Mouse (Mus musculus) small intestine, adult 2 months (tissue): ENCODE measurements around the gene Kcnj14. TPM values are rescaled to one million over a fixed set of nuclear protein-coding genes. Genes with fewer than 3 reads are reported as not detected.

Source experiments
- H3K27ac ChIP-seq: fragments of 200-500 bp; 2 replicates; pipeline ENCODE4 v1.5.1; 2012; ENCODE audit warnings: low read depth, low read length, control low read depth, inconsistent platforms; ENCODE audit not compliant: insufficient read depth
- H3K27me3 ChIP-seq: fragments of 200-500 bp; 2 replicates; pipeline ENCODE4 v1.6.1; 2012; ENCODE audit warnings: mild to moderate bottlenecking, moderate library complexity, low read length, inconsistent platforms; ENCODE audit not compliant: control insufficient read depth, insufficient read depth
- H3K36me3 ChIP-seq: fragments of 200-500 bp; 2 replicates; pipeline ENCODE4 v1.6.1; 2012; ENCODE audit warnings: mild to moderate bottlenecking, low read length, control low read depth, inconsistent platforms; ENCODE audit not compliant: control insufficient read depth, insufficient read depth
- H3K4me1 ChIP-seq: fragments of 200-500 bp; 2 replicates; pipeline ENCODE4 v1.6.1; 2012; ENCODE audit warnings: low read length, inconsistent platforms, mixed read lengths; ENCODE audit not compliant: control insufficient read depth, insufficient read depth, insufficient read length
- H3K4me3 ChIP-seq: fragments of 200-500 bp; 2 replicates; pipeline ENCODE4 v1.5.1; 2012; ENCODE audit warnings: low read depth, mild to moderate bottlenecking, control low read depth, inconsistent platforms, low read length, moderate library complexity
- CTCF ChIP-seq: fragments of 200-500 bp; IDR thresholded peaks from 2 replicates; pipeline ENCODE4 v1.5.1; 2012; ENCODE audit warnings: low read depth, mild to moderate bottlenecking, control low read depth, inconsistent platforms, low read length, moderate library complexity, mixed read lengths; ENCODE audit not compliant: insufficient replicate concordance, insufficient read length; ENCODE audit errors: extremely low read depth
- POLR2A ChIP-seq: fragments of 200-500 bp; IDR thresholded peaks from 2 replicates; pipeline ENCODE4 v1.6.1; 2012; ENCODE audit warnings: low read depth, mild to moderate bottlenecking, control low read depth, inconsistent platforms, low read length, moderate library complexity
- WGBS: fragments of 180-500 bp; shearing (Covaris S2); methylation state at CpG from one replicate; pipeline ENCODE4 v1.1.7; 2018; 5-methylcytosine and 5-hydroxymethylcytosine counted together
- polyA plus RNA-seq: library from polyadenylated mRNA; depleted of rRNA; stranded (reverse); fragments of >200 nt; gene quantifications from 2 replicates; pipeline ENCODE4 v1.2.3, GENCODE M21; 2012; rRNA removed

Gene Kcnj14
- polyA plus RNA-seq, 1 experiment: 0.08 TPM

DNA sequence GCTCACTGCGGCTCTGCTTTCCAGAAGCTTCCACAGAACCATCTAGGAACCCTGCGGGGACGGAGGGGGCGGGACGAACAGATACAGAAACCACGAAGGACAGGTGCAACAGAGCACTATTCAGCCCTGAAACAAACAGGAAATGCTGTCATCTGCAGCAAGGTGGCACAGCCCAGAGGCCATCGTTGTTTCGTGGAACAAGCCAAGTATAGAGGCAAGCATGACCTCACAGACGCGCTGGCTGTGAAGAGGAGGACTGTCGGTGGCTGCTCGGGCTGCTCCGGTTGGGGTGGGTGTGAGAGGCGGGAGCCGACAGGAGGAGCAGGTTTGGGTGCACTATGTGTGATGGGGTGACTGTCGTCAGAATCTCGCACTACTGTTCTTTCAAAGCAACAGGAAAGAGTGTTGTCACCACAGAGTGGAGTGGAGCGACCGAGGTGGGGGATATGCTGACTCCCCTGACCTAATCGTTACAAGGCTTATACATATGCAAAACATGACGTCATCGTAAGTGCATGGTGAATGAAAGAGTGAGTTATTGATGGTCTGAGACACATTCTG lies 45.4 kb downstream of the Kcnj14 start:
- Histone ChIP-seq H3K27ac (peak overlapping the region; percentile 46; the same call in 1 of the 2 replicates), H3K27me3 (no peaks in the 10 kb centered on the region), H3K4me3 (peak overlapping the region; percentile 41), H3K36me3 (no peaks in the 10 kb centered on the region), H3K4me1 (peaks cover 10% of the 10 kb centered on the region)
- TF ChIP-seq CTCF (no peak), POLR2A (no peak)
- WGBS: 7% methylated on average over 22 of the region's 22 CpGs

DNA sequence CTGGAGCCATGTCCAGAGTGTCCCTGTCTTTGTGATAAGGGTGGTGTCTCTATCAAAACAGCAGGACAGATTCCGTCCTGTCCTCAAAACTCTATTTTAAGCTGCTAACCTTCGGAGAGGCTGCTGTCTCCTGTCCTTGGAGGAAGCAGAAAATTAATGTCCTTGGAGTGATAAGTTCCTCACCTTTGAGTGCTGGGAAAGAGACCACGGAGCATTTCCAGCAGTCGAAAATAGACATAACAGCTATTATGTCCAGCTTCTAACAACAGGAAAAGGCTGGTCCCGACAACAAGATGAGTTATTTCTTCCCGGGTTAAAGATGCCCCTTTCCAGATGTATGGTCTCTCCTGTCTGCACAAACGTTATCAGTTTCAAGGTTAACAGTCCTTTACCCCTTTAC lies 49.3 kb downstream of the Kcnj14 start:
- TF ChIP-seq CTCF (no peak), POLR2A (no peak)
- Histone ChIP-seq H3K27me3 (no peaks in the 10 kb centered on the region), H3K4me3 (no peak overlapping the region), H3K36me3 (no peaks in the 10 kb centered on the region), H3K4me1 (peaks cover 25% of the 10 kb centered on the region), H3K27ac (no peak overlapping the region)
- 86% methylated on average over 7 of the region's 7 CpGs for WGBS

DNA sequence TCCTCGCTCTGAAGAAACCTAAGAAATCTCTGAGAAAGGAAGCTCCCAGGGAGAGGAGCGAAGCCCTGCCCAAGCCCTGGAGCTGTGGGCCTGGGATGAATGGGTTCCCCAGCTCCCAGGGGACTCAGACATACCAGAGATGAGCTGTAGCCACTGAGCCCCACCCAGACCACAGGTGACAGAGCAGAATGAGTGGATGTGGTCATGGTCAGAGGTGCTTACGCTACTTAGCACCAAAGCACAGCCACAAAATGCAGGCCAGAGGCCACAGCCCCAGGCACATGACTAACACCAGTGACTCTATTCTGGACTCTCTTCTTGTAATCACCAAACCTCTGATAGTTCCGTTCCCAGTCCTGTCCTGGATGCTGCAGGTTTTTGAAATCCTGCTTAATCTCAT lies 53.5 kb downstream of the Kcnj14 start:
- no peaks in the 10 kb centered on the region for H3K36me3 ChIP-seq
- WGBS: 50% methylated on average over 4 of the region's 4 CpGs
- H3K4me3 ChIP-seq: no peak overlapping the region
- no peaks in the 10 kb centered on the region for H3K27me3 ChIP-seq
- TF ChIP-seq CTCF (no peak), POLR2A (no peak)
- peak overlapping the region; percentile 99 for H3K27ac ChIP-seq
- peaks cover 30% of the 10 kb centered on the region; the same call in 1 of the 2 replicates for H3K4me1 ChIP-seq

DNA sequence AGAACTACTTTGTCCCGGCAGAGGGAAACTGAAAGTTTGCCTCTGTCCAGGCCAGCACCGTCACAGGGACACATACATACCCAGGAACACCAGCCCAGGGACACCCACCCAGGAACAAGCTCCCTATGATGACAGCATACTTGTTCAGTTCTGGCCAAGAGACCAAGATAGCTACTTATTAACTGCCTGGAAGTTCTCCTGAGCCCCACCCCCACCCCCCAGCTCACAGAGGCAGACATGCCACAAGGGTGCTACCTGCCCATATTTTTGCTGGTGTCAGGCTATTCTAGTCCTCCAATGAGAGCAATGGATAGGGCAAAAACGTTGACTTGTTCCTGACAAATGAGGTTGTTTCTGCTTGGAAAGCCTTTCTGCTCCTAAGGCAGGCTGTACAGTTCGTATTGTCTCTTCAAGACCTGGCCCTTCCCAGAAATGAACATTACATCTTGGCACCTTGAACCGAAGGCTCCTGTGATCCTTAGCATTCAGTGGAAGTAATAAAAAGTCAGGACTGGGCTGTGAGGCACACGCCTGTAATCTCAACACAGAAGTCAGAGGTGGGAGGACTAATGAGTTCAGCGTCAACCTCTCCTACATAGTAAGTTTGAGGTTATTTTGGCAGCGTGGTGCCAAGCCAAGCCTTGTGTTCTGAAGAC lies 54.0 kb downstream of the Kcnj14 start:
- peak overlapping the region; percentile 14; the same call in 1 of the 2 replicates for H3K4me3 ChIP-seq
- H3K4me1 ChIP-seq: peaks cover 31% of the 10 kb centered on the region; the same call in 1 of the 2 replicates
- 22% methylated on average over 8 of the region's 8 CpGs for WGBS
- no peaks in the 10 kb centered on the region for H3K36me3 ChIP-seq
- H3K27ac ChIP-seq: peak overlapping the region; percentile 99
- TF ChIP-seq POLR2A: peak; percentile 61; the same call in 1 of the 2 replicates
- TF ChIP-seq CTCF: no peak
- no peaks in the 10 kb centered on the region for H3K27me3 ChIP-seq

DNA sequence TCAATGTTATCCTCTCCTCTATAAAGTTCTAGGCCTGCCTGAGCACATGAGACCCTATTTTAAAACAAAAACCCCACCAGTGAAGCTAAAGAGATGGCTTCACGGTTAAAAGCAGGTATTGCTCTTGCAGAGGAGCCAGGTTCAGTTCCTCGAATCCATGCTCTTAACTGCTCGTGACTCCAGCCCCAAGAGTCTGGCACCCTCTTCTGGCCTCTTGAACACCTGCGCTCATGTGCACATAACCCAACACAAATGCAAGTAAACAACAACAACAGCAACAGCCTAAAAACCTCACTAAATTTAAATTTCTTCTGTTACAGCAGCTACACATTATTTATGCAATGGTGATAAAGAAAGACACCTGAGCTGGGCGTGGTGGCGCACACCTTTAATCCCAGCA lies 57.1 kb downstream of the Kcnj14 start:
- no peak for TF ChIP-seq POLR2A
- TF ChIP-seq CTCF: peak; percentile 22; the same call in 1 of the 2 replicates
- 97% methylated on average over 6 of the region's 6 CpGs for WGBS
- Histone ChIP-seq H3K27ac (no peak overlapping the region), H3K36me3 (no peaks in the 10 kb centered on the region), H3K4me1 (peaks cover 26% of the 10 kb centered on the region; the same call in 1 of the 2 replicates), H3K27me3 (no peaks in the 10 kb centered on the region), H3K4me3 (no peak overlapping the region)

DNA sequence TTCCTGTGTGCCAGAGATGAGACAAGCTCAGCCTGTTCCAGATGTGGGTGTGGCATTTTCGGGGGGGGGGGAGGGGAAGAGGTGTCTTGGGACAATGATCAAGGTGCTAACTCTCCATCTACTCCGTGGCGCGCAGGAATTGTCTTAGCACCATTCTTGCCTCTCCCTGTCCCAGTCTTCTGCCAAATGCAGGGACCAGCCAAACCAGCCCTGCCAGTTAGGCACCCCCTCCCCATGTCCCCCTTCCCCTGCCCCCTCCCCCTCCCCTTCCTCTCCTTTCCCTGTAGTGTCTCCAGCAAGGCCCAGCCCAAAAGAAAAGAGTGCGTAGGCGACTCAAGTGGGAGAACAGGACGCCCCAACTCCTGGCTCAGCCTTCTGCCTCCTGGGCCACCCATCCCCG lies 57.8 kb downstream of the Kcnj14 start:
- TF ChIP-seq POLR2A (no peak), CTCF (no peak)
- Histone ChIP-seq H3K4me1 (peaks cover 23% of the 10 kb centered on the region; the same call in 1 of the 2 replicates), H3K36me3 (no peaks in the 10 kb centered on the region), H3K27ac (no peak overlapping the region), H3K4me3 (no peak overlapping the region), H3K27me3 (no peaks in the 10 kb centered on the region)
- WGBS: 57% methylated on average over 8 of the region's 8 CpGs

Other genes with a start within 250 kb of the Kcnj14 start
- 0.29 and 4.2 TPM in 2 replicates for gene Fgf21, start 209.3 kb downstream of the Kcnj14 start, polyA plus RNA-seq
- gene Fut1, start 207.5 kb downstream of the Kcnj14 start, polyA plus RNA-seq: 1.7 and 2.5 TPM in 2 replicates
- gene Izumo1, start 203.0 kb downstream of the Kcnj14 start, polyA plus RNA-seq: 0.24 and 0.25 TPM in 2 replicates
- 7.2 and 11.6 TPM in 2 replicates for gene Rasip1, start 197.3 kb downstream of the Kcnj14 start, polyA plus RNA-seq
- 0.63 and 0.84 TPM in 2 replicates for gene Mamstr, start 184.8 kb downstream of the Kcnj14 start, polyA plus RNA-seq
- 1.2 and 18.4 TPM in 2 replicates for gene Fut2, start 158.4 kb downstream of the Kcnj14 start, polyA plus RNA-seq
- gene Ntn5, start 140.8 kb downstream of the Kcnj14 start, polyA plus RNA-seq: 0.39 and 0.47 TPM in 2 replicates
- gene Sec1, start 130.4 kb downstream of the Kcnj14 start, polyA plus RNA-seq: 0.14 and 0.22 TPM in 2 replicates
- 2.1 and 2.3 TPM in 2 replicates for gene Car11, start 124.9 kb downstream of the Kcnj14 start, polyA plus RNA-seq
- gene Dbp, start 119.7 kb downstream of the Kcnj14 start, polyA plus RNA-seq: 8.9 and 13.1 TPM in 2 replicates
- gene Rpl18, start 109.3 kb downstream of the Kcnj14 start, polyA plus RNA-seq: 820 and 1,370 TPM in 2 replicates
- gene Sphk2, start 106.8 kb downstream of the Kcnj14 start, polyA plus RNA-seq: 87.3 and 164 TPM in 2 replicates
- 64.5 and 102 TPM in 2 replicates for gene Fam83e, start 103.6 kb downstream of the Kcnj14 start, polyA plus RNA-seq
- gene Spaca4, start 99.0 kb downstream of the Kcnj14 start, polyA plus RNA-seq: 0.20 and 0.38 TPM in 2 replicates
- gene Lmtk3, start 41.0 kb downstream of the Kcnj14 start, polyA plus RNA-seq: 1.9 and 2.1 TPM in 2 replicates
- 139 and 454 TPM in 2 replicates for gene Sult2b1, start 40.1 kb downstream of the Kcnj14 start, polyA plus RNA-seq
- gene Cyth2, start 10.2 kb downstream of the Kcnj14 start, polyA plus RNA-seq: 19.2 and 51.4 TPM in 2 replicates
- gene Grwd1, start 6.2 kb upstream of the Kcnj14 start, polyA plus RNA-seq: 8.5 and 10.1 TPM in 2 replicates
- gene Kdelr1, start 48.0 kb upstream of the Kcnj14 start, polyA plus RNA-seq: 178 and 333 TPM in 2 replicates
- gene Grin2d, start 53.6 kb upstream of the Kcnj14 start, polyA plus RNA-seq: 5.5 and 10.4 TPM in 2 replicates
- 0.41 TPM in 1 of 2 replicates, not detected in the other for gene Syngr4, start 71.9 kb upstream of the Kcnj14 start, polyA plus RNA-seq
- 30.9 and 46.4 TPM in 2 replicates for gene Tmem143, start 72.2 kb upstream of the Kcnj14 start, polyA plus RNA-seq
- 49.1 and 49.5 TPM in 2 replicates for gene Emp3, start 96.6 kb upstream of the Kcnj14 start, polyA plus RNA-seq
- gene Ccdc114, start 99.3 kb upstream of the Kcnj14 start, polyA plus RNA-seq: 8.0 and 8.9 TPM in 2 replicates
- 7.4 and 25.5 TPM in 2 replicates for gene Abcc6, start 205.5 kb upstream of the Kcnj14 start, polyA plus RNA-seq
- 25.1 and 53.1 TPM in 2 replicates for gene Nomo1, start 208.9 kb upstream of the Kcnj14 start, polyA plus RNA-seq